ENCODE assay signal across 23 mouse cellular contexts in the genomic region with DNA sequence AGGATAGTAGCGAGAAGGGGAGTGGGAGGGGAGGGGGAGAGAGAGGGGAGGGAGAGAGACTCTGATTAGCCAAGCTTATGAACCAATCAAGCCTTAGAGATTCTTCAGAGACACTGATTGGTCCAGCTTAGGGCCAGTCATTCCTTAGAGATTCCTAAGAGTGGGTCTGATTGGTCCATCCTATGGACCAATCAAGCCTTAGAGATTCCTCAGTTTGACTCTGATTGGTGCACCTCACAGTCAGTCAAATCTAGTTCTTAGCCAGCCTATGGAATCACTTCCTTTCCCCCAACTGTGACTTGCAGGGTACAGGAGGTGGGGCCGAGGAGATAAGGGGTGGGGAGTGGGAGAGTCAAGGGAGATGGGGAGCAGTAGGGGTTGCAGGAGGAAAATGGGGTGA.
"Had no signal": no experiment of that assay in that cellular context is flagged by ENCODE, and none has a peak within 500 bp of the region (broad histone marks: within the 10 kb centered on the region; RNA-seq: fewer than 3 reads in every experiment).

No protein-coding gene starts in this region.

- H3K4me1 ChIP-seq: heart, embryonic 13.5 days; heart, embryonic 15.5 days; hindbrain, embryonic 10.5 days; hindbrain, embryonic 12.5 days; intestine, embryonic 15.5 days; limb, embryonic 13.5 days; limb, embryonic 15.5 days; liver, embryonic 12.5 days had no signal

- H3K4me3 ChIP-seq: gastrocnemius, adult 2 months; heart, adult 2 months; heart, embryonic 13.5 days; heart, embryonic 15.5 days; hindbrain, embryonic 10.5 days; hindbrain, embryonic 12.5 days; intestine, embryonic 15.5 days; layer of hippocampus, adult 2 months; left cerebral cortex, adult 2 months; limb, embryonic 13.5 days; limb, embryonic 15.5 days; liver, embryonic 12.5 days had no signal

- H3K36me3 ChIP-seq: heart, embryonic 13.5 days; heart, embryonic 15.5 days; hindbrain, embryonic 10.5 days; hindbrain, embryonic 12.5 days; intestine, embryonic 15.5 days; limb, embryonic 13.5 days; limb, embryonic 15.5 days; liver, embryonic 12.5 days had no signal

- DNase-seq: gastrocnemius, adult 2 months; gastrocnemius, postnatal 10 days; gastrocnemius, postnatal 25 days; heart, adult 2 months; heart, postnatal 4 days; kidney, adult 18-20 months; kidney, adult 8-10 months; kidney, postnatal 10 days; kidney, postnatal 25 days; kidney, postnatal 4 days; left cerebral cortex, postnatal 4 days had no signal

- H3K27me3 ChIP-seq: heart, embryonic 13.5 days; heart, embryonic 15.5 days; hindbrain, embryonic 12.5 days; intestine, embryonic 15.5 days; limb, embryonic 13.5 days; limb, embryonic 15.5 days; liver, embryonic 12.5 days had no signal

- H3K27ac ChIP-seq: gastrocnemius, adult 2 months; heart, adult 2 months; heart, embryonic 13.5 days; heart, embryonic 15.5 days; hindbrain, embryonic 10.5 days; hindbrain, embryonic 12.5 days; hindbrain, embryonic 14.5 days; intestine, embryonic 15.5 days; layer of hippocampus, adult 2 months; left cerebral cortex, adult 2 months; limb, embryonic 13.5 days; limb, embryonic 15.5 days; liver, embryonic 12.5 days; liver, embryonic 14.5 days had no signal
